Mouse (Mus musculus): ENCODE results near the gene Sap30bp. TPM values are rescaled to one million over a fixed set of nuclear protein-coding genes. Genes with fewer than 3 reads are reported as not detected.

The Sap30bp gene
- polyA plus RNA-seq, 1 experiment: 71.9 TPM

Other genes starting within 250 kb of the Sap30bp start
- 194 and 200 TPM in 2 replicates for gene Grb2, start 224.7 kb upstream of the Sap30bp start, polyA plus RNA-seq (2012; rRNA removed)
- 49.7 and 57.3 TPM in 2 replicates for gene Tmem94, start 167.8 kb upstream of the Sap30bp start, polyA plus RNA-seq (2012; rRNA removed)
- gene Caskin2, start 119.6 kb upstream of the Sap30bp start, polyA plus RNA-seq (2012; rRNA removed): 25.8 and 29.3 TPM in 2 replicates
- gene Tsen54, start 118.6 kb upstream of the Sap30bp start, polyA plus RNA-seq (2012; rRNA removed): 15.6 and 16.8 TPM in 2 replicates
- 2.8 and 3.2 TPM in 2 replicates for gene Llgl2, start 109.2 kb upstream of the Sap30bp start, polyA plus RNA-seq (2012; rRNA removed)
- 0.55 and 1.1 TPM in 2 replicates for gene Myo15b, start 74.9 kb upstream of the Sap30bp start, polyA plus RNA-seq (2012; rRNA removed)
- 0.64 TPM in 1 of 2 replicates, not detected in the other for gene Smim5, start 33.3 kb upstream of the Sap30bp start, polyA plus RNA-seq (2012; rRNA removed)
- not detected in 2 replicates for gene Smim6, start 21.3 kb upstream of the Sap30bp start, polyA plus RNA-seq (2012; rRNA removed)
- gene Recql5, start 195 bp downstream of the Sap30bp start, polyA plus RNA-seq (2012; rRNA removed): 28.4 and 31.7 TPM in 2 replicates
- gene Itgb4, start 41.4 kb downstream of the Sap30bp start, polyA plus RNA-seq (2012; rRNA removed): 5.7 and 7.2 TPM in 2 replicates
- 17.6 and 19.3 TPM in 2 replicates for gene Galk1, start 79.4 kb downstream of the Sap30bp start, polyA plus RNA-seq (2012; rRNA removed)
- gene H3f3b, start 94.7 kb downstream of the Sap30bp start, polyA plus RNA-seq (2012; rRNA removed): 347 and 369 TPM in 2 replicates
- 35.4 and 38.1 TPM in 2 replicates for gene Unk, start 97.0 kb downstream of the Sap30bp start, polyA plus RNA-seq (2012; rRNA removed)
- gene Unc13d, start 144.7 kb downstream of the Sap30bp start, polyA plus RNA-seq (2012; rRNA removed): 0.84 and 0.90 TPM in 2 replicates
- gene Wbp2, start 153.7 kb downstream of the Sap30bp start, polyA plus RNA-seq (2012; rRNA removed): 391 and 407 TPM in 2 replicates
- gene Trim47, start 193.9 kb downstream of the Sap30bp start, polyA plus RNA-seq (2012; rRNA removed): 6.2 and 7.4 TPM in 2 replicates
- 6.2 and 6.3 TPM in 2 replicates for gene Trim65, start 197.8 kb downstream of the Sap30bp start, polyA plus RNA-seq (2012; rRNA removed)
- 36.1 and 44.3 TPM in 2 replicates for gene Mrpl38, start 205.6 kb downstream of the Sap30bp start, polyA plus RNA-seq (2012; rRNA removed)
- gene Fbf1, start 234.9 kb downstream of the Sap30bp start, polyA plus RNA-seq (2012; rRNA removed): 105 and 124 TPM in 2 replicates

Measured in frontal cortex, adult 2 months (tissue).